Mouse (Mus musculus) forebrain, embryonic 12.5 days (tissue): ENCODE data around the gene Trat1. TPM values are rescaled to one million over a fixed set of nuclear protein-coding genes. Genes with fewer than 3 reads are reported as not detected.

Experiments used
- polyA plus RNA-seq: library from polyadenylated mRNA; unstranded; fragments of >200 nt; fragmentation: Nextera tagmentation; extraction: Ambion mirVana; gene quantifications from 2 replicates; pipeline ENCODE4 v1.2.1, GENCODE M21; 2016

Trat1 gene
- polyA plus RNA-seq, 1 experiment from 2014 or later = 0.04 TPM

Other genes starting within 250 kb of the Trat1 start
- not detected in 2 replicates for gene Retnlb, start 44.8 kb upstream of the Trat1 start, polyA plus RNA-seq
- not detected in 2 replicates for gene Retnla, start 70.5 kb upstream of the Trat1 start, polyA plus RNA-seq
- gene Retnlg, start 100.6 kb upstream of the Trat1 start, polyA plus RNA-seq = not detected in 2 replicates
- 50.6 and 53.4 TPM in 2 replicates for gene Dzip3, start 222.1 kb upstream of the Trat1 start, polyA plus RNA-seq
- 52.3 and 54.5 TPM in 2 replicates for gene Cip2a, start 222.2 kb upstream of the Trat1 start, polyA plus RNA-seq